ENCODE assay signal across 19 mouse cellular contexts in the genomic region with DNA sequence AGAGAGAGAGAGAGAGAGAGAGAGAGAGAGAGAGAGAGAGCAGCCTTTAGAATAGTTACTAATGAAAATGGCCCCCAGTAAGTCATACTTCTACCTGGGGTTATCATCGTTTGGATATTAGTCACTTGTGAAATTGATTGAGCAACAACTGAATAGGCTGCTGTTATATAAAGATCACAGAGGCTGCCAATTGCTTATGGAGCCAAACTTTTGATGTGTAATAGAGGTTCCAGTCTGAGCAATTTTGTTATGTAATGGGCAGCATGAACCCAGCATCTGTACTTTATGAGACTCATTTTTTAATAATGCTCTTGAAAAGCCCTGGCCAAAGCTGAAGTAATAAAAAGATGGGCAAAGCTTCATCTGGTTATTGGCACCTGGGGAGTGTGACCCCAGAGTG. TPM values are rescaled to one million over a fixed set of nuclear protein-coding genes. Genes with fewer than 3 reads are reported as not detected.
DNase-seq lines count a peak whose midpoint lies in the region; TF ChIP-seq lines count a peak whose summit lies in the region.
"Had no signal": no experiment of that assay in that cellular context is flagged by ENCODE, and none has a peak within 500 bp of the region (broad histone marks: within the 10 kb centered on the region; RNA-seq: fewer than 3 reads in every experiment).

No protein-coding gene starts in this region.

- H3K9ac ChIP-seq in liver, adult 2 months (ENCODE audit: low read depth, low read length): no peak overlapping the region
- H3K9ac ChIP-seq: forebrain, embryonic 12.5 days; forebrain, embryonic 15.5 days; hindbrain, embryonic 12.5 days; hindbrain, embryonic 15.5 days; intestine, embryonic 15.5 days had no signal

- no peak for TF ChIP-seq POLR2A in liver, adult 2 months (IDR thresholded peaks at IDR 0.05; ENCODE audit: extremely low read depth, insufficient read depth, low read length)

- H3K9me3 ChIP-seq in midbrain, embryonic 10.5 days (replicated peaks): no peaks in the 10 kb centered on the region
- H3K9me3 ChIP-seq: forebrain, embryonic 12.5 days; forebrain, embryonic 15.5 days; hindbrain, embryonic 12.5 days; hindbrain, embryonic 15.5 days; intestine, embryonic 15.5 days had no signal

- H3K79me2 ChIP-seq in liver, adult 2 months (ENCODE audit: control insufficient read depth, insufficient read depth, low read length): no peaks in the 10 kb centered on the region

- no peaks in the 10 kb centered on the region for H3K36me3 ChIP-seq in liver, adult 2 months (ENCODE audit: control insufficient read depth, insufficient read depth, low read length)
- H3K36me3 ChIP-seq in midbrain, embryonic 10.5 days: no peaks in the 10 kb centered on the region
- H3K36me3 ChIP-seq: forebrain, embryonic 12.5 days; forebrain, embryonic 15.5 days; hindbrain, embryonic 12.5 days; hindbrain, embryonic 15.5 days; intestine, embryonic 15.5 days had no signal

- no peak for TF ChIP-seq CTCF in liver, adult 2 months (IDR thresholded peaks at IDR 0.05; ENCODE audit: low read depth, low read length)

- DNase-seq in liver, adult 2 months (ENCODE audit: extremely low read depth, low read depth, low spot score): peak; percentile 2
- no peak for DNase-seq in liver
- peak; percentile 8 for DNase-seq in brain, adult 2 months (ENCODE audit: low read depth, low spot score)
- peak; percentile 61 for DNase-seq in gonadal fat pad, adult 2 months (ENCODE audit: low read depth)
- DNase-seq in thymus, postnatal 14 days: no peak
- DNase-seq in midbrain, embryonic 10.5 days (ENCODE audit: low spot score): no peak
- DNase-seq: adrenal gland, adult 2 months; adrenal gland, postnatal 14 days; cerebellum, adult 11-12 months; cerebellum, adult 8-10 months; cerebellum, postnatal 14 days; gastrocnemius, postnatal 25 days; heart, adult 11 months; kidney, adult 11 months had no signal

- WGBS in liver, adult 2 months: 6% methylated on average over 1 of the region's 1 CpGs
- 88% methylated on average over 1 of the region's 1 CpGs for WGBS in midbrain, embryonic 10.5 days

- H3K27me3 ChIP-seq in liver, adult 2 months (ENCODE audit: control insufficient read depth, insufficient read depth, low read length): no peaks in the 10 kb centered on the region
- no peaks in the 10 kb centered on the region for H3K27me3 ChIP-seq in midbrain, embryonic 10.5 days (ENCODE audit: low read depth, poor library complexity, severe bottlenecking)
- H3K27me3 ChIP-seq: forebrain, embryonic 12.5 days; forebrain, embryonic 15.5 days; hindbrain, embryonic 12.5 days; hindbrain, embryonic 15.5 days; intestine, embryonic 15.5 days had no signal

- no peaks in the 10 kb centered on the region for H3K4me1 ChIP-seq in liver, adult 2 months (ENCODE audit: control insufficient read depth, insufficient read depth, low read length)
- H3K4me1 ChIP-seq in midbrain, embryonic 10.5 days: peaks cover 8% of the 10 kb centered on the region; the same call in 1 of the 2 replicates
- H3K4me1 ChIP-seq: hindbrain, embryonic 12.5 days; hindbrain, embryonic 15.5 days; intestine, embryonic 15.5 days had no signal

- H3K27ac ChIP-seq in liver, adult 2 months (replicated peaks; ENCODE audit: insufficient read depth, low read depth, low read length): no peak overlapping the region
- H3K27ac ChIP-seq in midbrain, embryonic 10.5 days (replicated peaks): no peak overlapping the region
- H3K27ac ChIP-seq: forebrain, embryonic 12.5 days; forebrain, embryonic 15.5 days; hindbrain, embryonic 12.5 days; hindbrain, embryonic 15.5 days; intestine, embryonic 15.5 days had no signal

- H3K4me3 ChIP-seq in liver, adult 2 months (ENCODE audit: insufficient read depth, low read depth, low read length): no peak overlapping the region
- H3K4me3 ChIP-seq in midbrain, embryonic 10.5 days: no peak overlapping the region
- H3K4me3 ChIP-seq: forebrain, embryonic 12.5 days; forebrain, embryonic 15.5 days; hindbrain, embryonic 12.5 days; hindbrain, embryonic 15.5 days; intestine, embryonic 15.5 days had no signal

RNA-seq across cellular contexts. Expression of a gene that starts 34.9 kb away (rescaled TPM):
- 2.0 and 2.2 TPM in 2 replicates for total RNA-seq in liver, adult 2 months (2014; rRNA removed)
- polyA plus RNA-seq in liver, adult 2 months (2012; rRNA removed): 0.21 and 0.48 TPM in 2 replicates
- 1.5 and 1.8 TPM in 2 replicates for polyA plus RNA-seq in gonadal fat pad, adult 2 months (2012; rRNA removed)
- polyA plus RNA-seq in midbrain, embryonic 10.5 days (2016; fragmentation: Nextera tagmentation; extraction: Ambion mirVana): 7.9 and 10.4 TPM in 2 replicates

Comparison
In these comparisons a context has a peak if more than half of its experiments do, and no peak if none do; other contexts are left out.
1. DNase-seq: peak in liver, adult 2 months (single experiment), brain, adult 2 months (single experiment) and gonadal fat pad, adult 2 months (single experiment); none in liver (single experiment), thymus, postnatal 14 days (single experiment) and midbrain, embryonic 10.5 days (single experiment).